Mouse (Mus musculus): ENCODE results near the gene Kbtbd4.

DNA sequence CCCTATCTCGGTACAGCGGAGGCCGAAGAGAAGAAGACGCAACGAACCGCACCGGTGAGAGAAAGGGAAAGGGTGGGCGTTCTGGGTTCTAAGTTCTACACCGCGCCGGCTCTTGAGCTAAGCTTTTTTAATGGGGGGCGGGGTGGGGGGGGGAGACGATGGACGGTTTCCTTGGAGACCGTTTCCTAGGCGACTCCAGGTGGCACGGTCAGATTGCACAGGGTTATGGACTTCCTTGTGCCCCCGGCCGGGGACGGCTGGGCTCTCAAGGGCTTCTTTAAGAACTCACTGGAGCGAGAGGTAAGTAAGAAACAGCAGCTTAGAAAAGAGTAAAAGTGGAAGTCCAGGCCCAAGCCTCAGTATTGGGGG is 300 bp downstream of the Kbtbd4 start:
- TF ChIP-seq CTCF (conservative IDR thresholded peaks at IDR 0.05 in 1 of 2, IDR thresholded peaks at IDR 0.05 in 1 of 2; ENCODE audit: low read depth in 2 of 2, low read length in 2 of 2) (no peak), MXI1 (IDR thresholded peaks at IDR 0.05; ENCODE audit: low read depth, low read length) (peak; percentile 16; the same call in 1 of the 2 replicates), NELFE (IDR thresholded peaks at IDR 0.05; ENCODE audit: low read depth, low read length) (no peak), ZC3H11A (IDR thresholded peaks at IDR 0.05; ENCODE audit: low read depth, low read length) (no peak), JUND (conservative IDR thresholded peaks at IDR 0.05; ENCODE audit: low read depth, low read length) (no peak), POLR2AphosphoS2 (IDR thresholded peaks at IDR 0.05; ENCODE audit: low read depth, low read length) (no peak), POLR2A (IDR thresholded peaks at IDR 0.05; ENCODE audit: low read depth, low read length) (no peak)

All from CH12.LX (cell line).